Mouse (Mus musculus) liver, embryonic 13.5 days (tissue): Measurements from ENCODE around the gene Mybphl. TPM values are rescaled to one million over a fixed set of nuclear protein-coding genes. Genes with fewer than 3 reads are reported as not detected.

ENCODE experiments used
- ATAC-seq: fragments of 200-750 bp; cut with Nextera tagmentation; 2 replicates; pipeline ENCODE4 v1.8.0; 2017; ENCODE audit warnings: low read depth, mild to moderate bottlenecking, moderate number of reproducible peaks, moderate library complexity
- DNase-seq: peaks from one replicate; pipeline ENCODE4 v3.0.0; 2022
- H3K27ac ChIP-seq: fragments of 300-500 bp; sonication (generic); 2 replicates; pipeline ENCODE4 v1.5.1; 2015; ENCODE audit warnings: moderate library complexity, mild to moderate bottlenecking, inconsistent platforms
- H3K27me3 ChIP-seq: fragments of 300-500 bp; sonication (generic); 2 replicates; pipeline ENCODE4 v1.6.1; 2015; ENCODE audit warnings: mild to moderate bottlenecking, inconsistent platforms
- H3K36me3 ChIP-seq: fragments of 300-500 bp; sonication (generic); 2 replicates; pipeline ENCODE4 v1.6.1; 2015; ENCODE audit warnings: mild to moderate bottlenecking, inconsistent platforms
- H3K4me1 ChIP-seq: fragments of 300-500 bp; sonication (generic); replicated peaks from 2 replicates; pipeline ENCODE4 v1.6.1; 2015; ENCODE audit warnings: inconsistent platforms
- H3K4me2 ChIP-seq: fragments of 300-500 bp; sonication (generic); 2 replicates; pipeline ENCODE4 v1.6.1; 2015; ENCODE audit warnings: inconsistent platforms, mild to moderate bottlenecking, moderate library complexity
- H3K4me3 ChIP-seq: fragments of 300-500 bp; sonication (generic); replicated peaks from 2 replicates; pipeline ENCODE4 v1.5.1; 2015; ENCODE audit warnings: mild to moderate bottlenecking, inconsistent platforms
- H3K9ac ChIP-seq: fragments of 300-500 bp; sonication (generic); 2 replicates; pipeline ENCODE4 v1.6.1; 2015; ENCODE audit warnings: mild to moderate bottlenecking, inconsistent platforms
- H3K9me3 ChIP-seq: fragments of 300-500 bp; sonication (generic); replicated peaks from 2 replicates; pipeline ENCODE4 v1.6.1; 2016; ENCODE audit warnings: inconsistent platforms
- WGBS: fragments of 180-500 bp; shearing (Covaris S2); methylation state at CpG from one replicate; pipeline ENCODE4 v1.1.7; 2015; ENCODE audit not compliant: insufficient replicate concordance; 5-methylcytosine and 5-hydroxymethylcytosine counted together
- polyA plus RNA-seq: library from polyadenylated mRNA; unstranded; fragments of >200 nt; fragmentation: Nextera tagmentation; extraction: Ambion mirVana; gene quantifications from 2 replicates; pipeline ENCODE4 v1.2.1, GENCODE M21; 2015

Gene Mybphl
- 0.07 and 0.08 TPM in 2 replicates for polyA plus RNA-seq

DNA sequence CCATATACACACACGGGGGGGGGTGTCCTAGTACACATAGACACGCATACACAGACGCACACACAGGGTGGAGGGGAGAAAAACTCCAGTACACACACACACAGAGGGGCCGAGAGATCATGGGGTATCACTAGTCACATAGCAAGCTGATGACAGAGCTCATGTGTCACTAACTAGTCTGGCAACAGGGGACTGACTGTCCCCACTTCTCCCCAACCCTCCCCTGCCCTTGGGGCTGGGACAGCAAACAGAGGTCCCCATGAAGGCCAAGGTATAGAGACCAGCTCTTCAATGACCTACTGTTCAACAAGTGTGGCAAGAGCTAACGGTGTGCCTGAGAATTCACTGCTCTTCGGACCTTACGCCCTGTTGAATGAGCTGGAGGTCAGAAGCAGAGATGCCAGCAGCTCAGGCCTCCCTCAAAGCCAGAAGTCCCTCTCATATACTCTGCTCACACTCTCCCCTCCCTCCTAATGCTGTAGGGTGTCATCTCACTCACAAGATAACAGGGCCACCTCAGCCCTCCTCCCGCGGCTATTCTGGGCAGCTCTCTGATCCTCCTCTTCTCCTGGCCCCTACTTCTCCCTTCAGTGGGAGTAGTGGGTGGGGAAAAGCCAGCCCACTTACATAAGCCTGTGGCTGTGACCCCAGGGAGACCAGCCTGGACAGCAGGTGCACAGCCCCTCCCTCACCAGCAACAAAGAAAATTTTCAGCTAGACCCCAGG lies at the start of gene Mybphl:
Gene Mybphl (plus strand): TSS at position 642 of the 726 bp plus-strand sequence.
- WGBS: 42% methylated on average over 9 of the region's 9 CpGs
- H3K27me3 ChIP-seq: no peaks in the 10 kb centered on the region
- no peak within 1 kb of the TSS for H3K9ac ChIP-seq
- DNase-seq (no peak), ATAC-seq (0 out of 2 replicates have a peak, but pooled peaks have one; percentile 21)
- H3K4me3 ChIP-seq: no peak within 1 kb of the TSS
- no peaks in the 10 kb centered on the region for H3K9me3 ChIP-seq
- no peak within 1 kb of the TSS for H3K4me2 ChIP-seq
- peaks cover 39% of the 10 kb centered on the region for H3K4me1 ChIP-seq
- H3K36me3 ChIP-seq: no peaks in the 10 kb centered on the region
- no peak within 1 kb of the TSS for H3K27ac ChIP-seq

DNA sequence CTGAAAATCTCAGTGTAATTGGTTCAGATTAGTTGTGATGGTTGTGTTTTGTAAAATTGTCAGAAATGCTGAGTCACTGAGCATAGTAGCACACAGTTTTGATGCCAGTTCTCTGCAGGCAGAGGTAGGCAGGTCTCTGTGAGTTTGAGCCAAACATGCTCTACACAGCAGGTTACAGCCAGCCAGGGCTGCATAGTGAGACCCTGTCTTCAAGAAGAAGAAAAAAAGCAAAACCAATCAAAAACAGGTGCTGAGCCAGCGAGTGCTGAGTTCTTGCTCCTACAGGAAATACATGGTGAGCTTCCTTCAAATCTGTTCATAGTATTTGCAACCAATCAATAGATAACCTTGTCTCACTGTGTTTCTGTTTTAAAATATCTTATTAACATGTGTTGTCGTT lies 46.2 kb upstream of the Mybphl start:
- Histone ChIP-seq H3K36me3 (no peaks in the 10 kb centered on the region), H3K4me3 (no peak overlapping the region), H3K4me2 (no peak overlapping the region), H3K9ac (no peak overlapping the region), H3K27me3 (no peaks in the 10 kb centered on the region), H3K9me3 (no peaks in the 10 kb centered on the region), H3K4me1 (peaks cover 24% of the 10 kb centered on the region), H3K27ac (no peak overlapping the region)
- WGBS: 40% methylated on average over 2 of the region's 2 CpGs
- ATAC-seq: no peak
- DNase-seq: no peak

DNA sequence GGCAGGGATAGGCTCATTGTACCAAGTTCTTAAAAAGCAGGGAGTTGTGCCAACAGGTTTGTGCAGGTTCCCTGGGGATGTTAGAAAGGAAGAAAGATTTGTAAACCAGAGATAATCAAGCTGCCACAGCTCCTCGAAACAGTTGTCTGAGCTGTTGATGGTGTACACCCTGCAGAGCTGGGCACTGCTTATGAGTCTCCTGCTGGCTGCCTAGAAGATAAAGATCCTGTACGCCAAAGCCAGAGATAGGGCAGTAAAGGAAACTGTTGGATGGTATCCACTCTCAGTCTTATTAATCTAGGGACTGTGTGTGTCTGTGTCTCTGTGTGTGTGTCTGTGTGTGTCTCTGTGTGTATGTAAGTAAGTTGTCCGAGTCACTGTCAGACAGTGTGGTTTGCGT lies 43.0 kb upstream of the Mybphl start:
- DNase-seq (no peak), ATAC-seq (peak; percentile 35; the same call in 1 of the 2 replicates)
- no peaks in the 10 kb centered on the region for H3K36me3 ChIP-seq
- 42% methylated on average over 4 of the region's 4 CpGs for WGBS
- no peak overlapping the region for H3K4me2 ChIP-seq
- no peaks in the 10 kb centered on the region for H3K9me3 ChIP-seq
- no peak overlapping the region for H3K4me3 ChIP-seq
- no peaks in the 10 kb centered on the region for H3K27me3 ChIP-seq
- H3K4me1 ChIP-seq: peaks cover 22% of the 10 kb centered on the region
- H3K9ac ChIP-seq: no peak overlapping the region
- no peak overlapping the region for H3K27ac ChIP-seq

DNA sequence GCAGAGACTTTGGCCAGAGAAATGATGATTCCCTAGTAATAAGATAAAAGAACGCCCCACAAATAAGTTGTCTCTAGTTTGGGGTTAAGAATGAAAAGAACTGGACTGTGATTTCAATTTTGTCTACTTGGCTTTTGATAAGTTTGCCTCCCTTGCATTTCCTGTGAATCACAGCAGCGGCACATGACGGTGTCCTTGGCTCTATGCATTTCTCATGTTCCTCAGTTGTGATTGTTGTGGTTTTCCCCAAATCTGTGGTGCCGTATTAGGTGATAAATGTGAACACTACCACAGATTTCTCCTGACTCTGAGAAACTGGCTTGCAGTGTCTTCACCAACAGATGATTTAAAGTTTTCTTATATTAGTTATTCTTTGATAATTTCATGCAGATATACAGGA lies 42.6 kb upstream of the Mybphl start:
- Histone ChIP-seq H3K4me1 (peaks cover 22% of the 10 kb centered on the region), H3K36me3 (no peaks in the 10 kb centered on the region), H3K27me3 (no peaks in the 10 kb centered on the region), H3K9me3 (no peaks in the 10 kb centered on the region), H3K9ac (no peak overlapping the region), H3K27ac (no peak overlapping the region), H3K4me2 (no peak overlapping the region), H3K4me3 (no peak overlapping the region)
- ATAC-seq (no peak), DNase-seq (no peak)
- WGBS: 49% methylated on average over 4 of the region's 4 CpGs

DNA sequence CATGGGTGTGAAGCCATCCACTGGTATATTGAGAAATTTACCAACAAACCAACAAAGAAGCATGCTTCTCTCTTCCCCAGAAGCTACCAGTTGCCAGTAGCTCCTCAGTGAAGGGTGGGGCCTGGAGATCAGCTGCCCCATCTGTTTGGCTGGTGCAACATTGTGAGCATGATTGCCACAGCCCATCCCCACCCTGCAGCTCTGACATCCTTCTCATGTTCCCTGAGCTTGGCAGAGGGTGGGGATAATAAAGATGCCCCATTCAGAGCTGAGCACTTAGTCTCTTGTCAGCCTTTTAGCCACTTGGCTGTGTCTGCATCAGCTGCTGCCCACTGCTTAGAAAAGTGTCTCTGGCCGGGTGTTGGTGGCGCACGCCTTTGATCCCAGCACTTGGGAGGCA lies 41.7 kb upstream of the Mybphl start:
- Histone ChIP-seq H3K36me3 (no peaks in the 10 kb centered on the region), H3K4me1 (peaks cover 22% of the 10 kb centered on the region), H3K4me3 (no peak overlapping the region), H3K27me3 (no peaks in the 10 kb centered on the region), H3K27ac (no peak overlapping the region), H3K4me2 (peak overlapping the region; percentile 18; the same call in 1 of the 2 replicates), H3K9me3 (no peaks in the 10 kb centered on the region), H3K9ac (no peak overlapping the region)
- ATAC-seq (peak; percentile 93), DNase-seq (peak; percentile 45)
- 80% methylated on average over 3 of the region's 3 CpGs for WGBS

DNA sequence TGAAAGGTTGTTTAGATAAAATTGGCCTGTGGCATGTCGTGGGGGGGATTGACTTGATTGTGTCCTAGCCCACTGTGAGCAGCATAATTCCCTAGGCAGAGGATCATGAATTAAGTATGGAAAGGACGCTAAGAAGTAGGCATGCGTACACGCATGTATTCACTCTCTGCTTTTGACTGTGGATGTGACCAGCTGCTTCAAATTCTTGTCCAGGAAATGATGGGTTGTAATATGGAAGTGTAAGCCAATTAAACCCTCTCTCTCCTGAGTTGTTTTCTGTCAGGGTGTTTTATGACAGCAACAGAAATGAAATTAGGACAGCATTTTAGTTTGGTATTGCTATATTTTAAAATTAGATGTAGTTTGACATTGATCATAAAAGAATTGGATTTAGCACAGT lies 39.9 kb upstream of the Mybphl start:
- Histone ChIP-seq H3K27ac (no peak overlapping the region), H3K9me3 (no peaks in the 10 kb centered on the region), H3K27me3 (no peaks in the 10 kb centered on the region), H3K9ac (no peak overlapping the region), H3K4me3 (no peak overlapping the region), H3K36me3 (no peaks in the 10 kb centered on the region), H3K4me1 (peaks cover 22% of the 10 kb centered on the region), H3K4me2 (no peak overlapping the region)
- WGBS: 77% methylated on average over 4 of the region's 4 CpGs
- ATAC-seq (no peak), DNase-seq (no peak)

- ATAC-seq: no peak
- no peak overlapping the region for H3K4me2 ChIP-seq
- H3K4me1 ChIP-seq: peaks cover 22% of the 10 kb centered on the region
- no peaks in the 10 kb centered on the region for H3K9me3 ChIP-seq
- no peak overlapping the region for H3K4me3 ChIP-seq
- H3K27ac ChIP-seq: no peak overlapping the region
- WGBS: 83% methylated on average over 9 of the region's 9 CpGs
- H3K27me3 ChIP-seq: no peaks in the 10 kb centered on the region
- no peak for DNase-seq
- no peaks in the 10 kb centered on the region for H3K36me3 ChIP-seq
- no peak overlapping the region for H3K9ac ChIP-seq
Measured at GRCm38 (mm10) chr3:108325521-108325920, 39.2 kb upstream of the Mybphl start.

GRCm38 (mm10) chr3:108327275-108327674 lies 37.4 kb upstream of the Mybphl start:
- DNase-seq: no peak
- no peak overlapping the region for H3K4me3 ChIP-seq
- H3K9me3 ChIP-seq: no peaks in the 10 kb centered on the region
- H3K4me2 ChIP-seq: no peak overlapping the region
- peaks cover 13% of the 10 kb centered on the region for H3K4me1 ChIP-seq
- ATAC-seq: no peak
- H3K36me3 ChIP-seq: no peaks in the 10 kb centered on the region; the same call in 1 of the 2 replicates
- H3K27me3 ChIP-seq: no peaks in the 10 kb centered on the region
- WGBS: 76% methylated on average over 8 of the region's 8 CpGs
- H3K27ac ChIP-seq: no peak overlapping the region
- no peak overlapping the region for H3K9ac ChIP-seq

GRCm38 (mm10) chr3:108327916-108328315 lies 36.8 kb upstream of the Mybphl start:
- no peak for ATAC-seq
- no peaks in the 10 kb centered on the region; the same call in 1 of the 2 replicates for H3K36me3 ChIP-seq

GRCm38 (mm10) chr3:108328441-108328841 lies 36.3 kb upstream of the Mybphl start:
- no peak overlapping the region for H3K27ac ChIP-seq

More at GRCm38 (mm10) chr3:108327916-108328315, 36.8 kb upstream of the Mybphl start:
- no peak overlapping the region for H3K4me3 ChIP-seq
- DNase-seq: no peak
- H3K4me2 ChIP-seq: no peak overlapping the region
- H3K4me1 ChIP-seq: peaks cover 7% of the 10 kb centered on the region
- H3K9me3 ChIP-seq: no peaks in the 10 kb centered on the region
- WGBS: 63% methylated on average over 3 of the region's 3 CpGs
- no peak overlapping the region for H3K27ac ChIP-seq
- no peaks in the 10 kb centered on the region for H3K27me3 ChIP-seq
- H3K9ac ChIP-seq: no peak overlapping the region

GRCm38 (mm10) chr3:108330812-108331211 lies 33.9 kb upstream of the Mybphl start:
- no peak overlapping the region for H3K4me2 ChIP-seq
- no peaks in the 10 kb centered on the region for H3K9me3 ChIP-seq
- H3K36me3 ChIP-seq: peaks cover 7% of the 10 kb centered on the region; the same call in 1 of the 2 replicates
- H3K9ac ChIP-seq: no peak overlapping the region
- no peak overlapping the region for H3K27ac ChIP-seq
- H3K27me3 ChIP-seq: no peaks in the 10 kb centered on the region
- WGBS: 74% methylated on average over 6 of the region's 6 CpGs
- H3K4me1 ChIP-seq: 0 out of 2 replicates have a peak, but pooled peaks cover 5% of the 10 kb centered on the region
- DNase-seq (no peak), ATAC-seq (no peak)
- H3K4me3 ChIP-seq: no peak overlapping the region

More at GRCm38 (mm10) chr3:108328441-108328841, 36.3 kb upstream of the Mybphl start:
- no peaks in the 10 kb centered on the region; the same call in 1 of the 2 replicates for H3K36me3 ChIP-seq
- no peaks in the 10 kb centered on the region for H3K27me3 ChIP-seq
- 63% methylated on average over 9 of the region's 9 CpGs for WGBS
- DNase-seq (no peak), ATAC-seq (no peak)
- no peak overlapping the region for H3K4me2 ChIP-seq
- no peak overlapping the region for H3K9ac ChIP-seq
- peaks cover 3% of the 10 kb centered on the region; the same call in 1 of the 2 replicates for H3K4me1 ChIP-seq
- no peaks in the 10 kb centered on the region for H3K9me3 ChIP-seq
- H3K4me3 ChIP-seq: no peak overlapping the region

- H3K4me3 ChIP-seq: no peak overlapping the region
- H3K27ac ChIP-seq: no peak overlapping the region
- H3K27me3 ChIP-seq: no peaks in the 10 kb centered on the region
- H3K9me3 ChIP-seq: no peaks in the 10 kb centered on the region
- H3K36me3 ChIP-seq: peaks cover 24% of the 10 kb centered on the region; the same call in 1 of the 2 replicates
- H3K4me1 ChIP-seq: peaks cover 5% of the 10 kb centered on the region; the same call in 1 of the 2 replicates
- WGBS: 73% methylated on average over 5 of the region's 5 CpGs
- ATAC-seq: 0 out of 2 replicates have a peak, but pooled peaks have one; percentile 31
- H3K4me2 ChIP-seq: no peak overlapping the region
- no peak for DNase-seq
- no peak overlapping the region for H3K9ac ChIP-seq
Measured at GRCm38 (mm10) chr3:108336878-108337277, 27.8 kb upstream of the Mybphl start.
